Mouse (Mus musculus): ENCODE data around the gene Igfals.

Gene Igfals

DNA sequence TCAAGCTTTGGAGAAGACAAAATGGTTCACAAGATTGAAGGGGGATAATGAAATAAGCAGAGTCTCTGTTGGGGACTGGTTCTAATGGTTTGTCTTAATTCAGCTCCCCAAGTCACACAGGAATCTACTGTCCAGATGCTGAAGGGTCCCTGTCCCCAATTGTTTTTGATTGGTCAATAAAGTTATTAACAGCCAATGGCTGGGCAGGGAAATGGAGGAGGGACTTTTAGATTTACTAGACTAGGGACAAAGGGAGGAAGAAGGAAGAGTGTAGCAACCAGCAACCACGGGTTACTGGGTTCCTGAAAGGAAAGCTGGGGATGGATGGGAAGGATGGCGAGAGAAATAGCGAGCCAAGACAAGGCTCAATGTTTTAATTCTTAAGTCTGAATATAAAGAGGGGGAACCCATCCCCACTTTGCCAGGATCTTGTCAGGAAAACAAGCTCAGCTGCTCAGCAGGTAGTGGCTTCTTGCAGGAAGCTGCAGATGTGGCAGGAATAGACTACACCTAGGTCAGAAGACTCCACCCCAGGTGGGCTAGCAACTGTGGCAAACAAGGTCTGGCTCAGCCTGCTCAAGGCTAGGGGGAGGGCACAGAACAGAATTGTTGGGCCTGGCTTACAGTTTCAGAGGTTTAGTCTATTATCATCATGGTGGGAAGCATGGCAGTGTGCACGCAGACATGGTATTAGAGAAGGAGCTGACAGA lies 8.1 kb downstream of the Igfals start:
- no peak for DNase-seq

- DNase-seq, result no peak
Measured at GRCm38 (mm10) chr17:24874405-24874745, 8.6 kb downstream of the Igfals start.

- DNase-seq, result no peak
Measured at GRCm38 (mm10) chr17:24874989-24875388, 9.2 kb downstream of the Igfals start.

DNA sequence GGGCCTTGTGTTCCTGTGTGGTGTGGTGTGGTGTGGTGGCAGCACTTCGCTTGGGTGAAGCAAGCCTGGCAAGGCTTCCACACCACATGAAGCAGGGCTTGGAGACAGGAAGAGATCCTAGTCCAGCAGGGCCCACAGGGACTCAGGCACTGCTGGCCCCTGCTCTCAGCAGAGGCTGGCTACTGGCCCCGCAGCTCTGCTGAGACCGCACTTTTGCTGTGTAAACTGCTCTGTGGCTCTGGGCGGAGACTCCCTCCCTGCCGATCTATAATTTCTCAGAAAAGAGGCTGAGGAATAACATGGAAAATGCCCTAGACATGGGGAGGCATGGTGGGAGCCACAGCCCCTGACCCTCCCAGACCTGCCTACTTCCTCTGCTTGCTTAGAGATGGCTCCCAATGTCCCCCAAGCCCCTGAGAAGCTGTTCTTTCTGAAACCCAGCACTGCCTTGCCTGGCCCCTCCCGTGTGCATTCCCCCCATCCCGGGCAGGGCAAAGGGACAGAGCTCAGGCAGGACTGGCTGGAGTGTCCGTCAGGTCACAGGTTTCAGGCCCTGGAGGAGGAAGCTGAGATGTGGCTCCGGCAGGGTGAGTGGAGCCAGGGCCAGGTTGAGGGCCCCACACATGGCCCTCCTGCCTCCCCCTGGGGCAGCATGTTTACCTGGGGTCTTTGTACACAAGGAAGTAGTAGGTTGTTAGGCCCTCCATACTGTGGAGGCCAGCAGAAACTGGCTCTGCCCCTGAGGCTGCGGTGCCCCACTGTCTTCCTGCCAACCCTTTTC lies 11.7 kb downstream of the Igfals start:
- DNase-seq, result no peak

- peak; percentile 18 for DNase-seq
Measured at GRCm38 (mm10) chr17:24878117-24878397, 12.3 kb downstream of the Igfals start.

- no peak for DNase-seq
Measured at GRCm38 (mm10) chr17:24878531-24878930, 12.7 kb downstream of the Igfals start.

- no peak for DNase-seq
Measured at GRCm38 (mm10) chr17:24881738-24882440, 16.1 kb downstream of the Igfals start.

DNA sequence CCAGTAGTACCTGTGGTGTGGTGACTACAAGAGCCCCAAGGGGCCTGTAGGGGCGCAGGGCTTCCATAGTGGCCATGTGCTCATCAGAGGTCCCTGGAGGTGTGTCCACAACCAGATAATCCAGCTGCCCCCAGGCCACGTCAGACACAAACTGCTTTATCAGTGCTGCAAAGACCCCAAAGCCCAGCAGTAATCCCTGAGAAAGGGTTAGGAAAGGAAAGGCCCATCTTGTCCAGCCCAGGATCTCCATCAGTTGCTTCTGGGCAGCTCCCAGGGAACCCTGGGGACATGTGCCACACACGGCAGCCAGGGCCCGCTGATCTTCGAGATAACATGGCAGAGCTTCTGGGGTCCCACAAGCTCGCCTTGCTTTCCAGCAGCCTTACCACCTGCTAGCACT lies 18.6 kb downstream of the Igfals start:
- no peak for DNase-seq

DNA sequence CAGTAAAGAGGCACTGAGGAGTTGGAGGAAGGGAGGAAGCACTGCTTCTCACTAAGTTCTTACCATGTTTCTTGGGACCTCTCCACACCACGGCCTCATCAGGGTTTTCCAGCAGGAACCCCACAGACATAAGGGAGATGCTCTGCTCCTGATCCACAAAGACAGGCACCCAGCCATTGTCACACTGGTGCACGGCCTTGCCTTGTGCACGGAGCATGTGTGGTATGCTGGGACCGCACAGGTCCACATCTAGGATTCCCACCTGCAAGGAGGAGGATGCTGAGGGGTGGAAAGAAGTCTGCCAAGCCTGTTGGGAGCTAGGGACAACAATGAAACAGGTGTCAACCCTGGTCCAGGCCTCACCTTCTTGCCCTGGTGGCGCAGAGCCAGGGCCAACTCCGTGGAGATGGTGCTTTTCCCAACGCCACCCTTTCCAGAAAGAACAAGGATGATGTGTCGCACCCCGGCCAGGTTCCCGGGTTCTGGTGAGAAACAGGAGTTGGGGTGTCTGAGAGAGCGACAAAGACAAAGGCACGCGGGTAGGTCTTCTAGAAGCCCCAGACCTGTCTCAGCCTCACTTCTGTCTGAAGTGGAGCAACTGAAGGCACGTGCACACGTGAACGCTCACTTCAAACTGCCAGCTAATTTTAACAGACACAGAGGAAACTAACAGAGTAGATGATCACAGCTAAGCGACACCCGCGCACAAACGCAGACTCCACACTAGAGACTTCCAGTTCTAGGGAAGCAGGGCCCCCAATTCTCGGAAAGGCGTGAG lies 19.7 kb downstream of the Igfals start:
- DNase-seq, result peak; percentile 73

DNA sequence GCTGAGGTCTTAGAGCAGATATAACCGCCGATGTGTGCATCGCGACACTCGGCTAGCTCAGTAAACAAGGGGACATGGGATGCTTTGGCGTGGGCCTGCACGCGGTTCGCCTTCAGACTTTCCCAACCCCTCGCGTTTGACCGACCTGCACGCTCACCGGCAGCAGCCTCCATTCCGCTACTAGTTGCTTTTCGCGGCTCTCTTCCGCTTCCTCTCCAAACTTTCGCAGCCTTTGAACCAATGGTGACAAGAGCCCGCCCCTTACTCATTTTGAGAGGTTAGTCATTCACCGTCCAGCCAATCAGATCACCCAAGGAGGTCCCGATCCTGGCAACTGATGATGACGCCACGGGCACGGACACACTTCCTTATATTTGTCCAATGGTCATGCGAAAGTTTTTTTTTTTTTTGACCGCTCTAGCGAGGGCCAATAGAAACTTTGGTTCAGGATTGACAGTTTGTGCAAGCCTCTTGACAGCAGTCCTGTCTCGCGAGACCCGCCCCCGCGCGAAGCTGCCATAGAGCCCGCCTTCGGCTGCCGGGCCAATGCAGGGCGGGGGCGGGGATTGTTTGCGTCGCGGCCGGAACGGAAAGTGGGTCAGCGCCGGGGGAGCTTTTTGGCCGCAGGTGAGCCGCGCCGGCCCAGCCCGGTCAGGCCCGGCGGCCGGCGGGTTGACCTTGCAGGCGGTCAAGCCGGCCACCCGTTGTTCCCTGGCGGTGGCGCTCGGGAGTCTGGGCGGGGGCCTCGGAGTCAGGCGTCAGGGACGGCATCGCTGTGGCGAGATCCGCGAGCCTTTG lies 20.5 kb downstream of the Igfals start, which contains the start of the genes Nubp2 and Spsb3:
Gene Nubp2, minus strand, starts transcription at position 216 of the 798 bp plus-strand sequence.
Gene Spsb3, plus strand, starts transcription at position 510 of the 798 bp plus-strand sequence.
- peak; percentile 99 for DNase-seq

DNA sequence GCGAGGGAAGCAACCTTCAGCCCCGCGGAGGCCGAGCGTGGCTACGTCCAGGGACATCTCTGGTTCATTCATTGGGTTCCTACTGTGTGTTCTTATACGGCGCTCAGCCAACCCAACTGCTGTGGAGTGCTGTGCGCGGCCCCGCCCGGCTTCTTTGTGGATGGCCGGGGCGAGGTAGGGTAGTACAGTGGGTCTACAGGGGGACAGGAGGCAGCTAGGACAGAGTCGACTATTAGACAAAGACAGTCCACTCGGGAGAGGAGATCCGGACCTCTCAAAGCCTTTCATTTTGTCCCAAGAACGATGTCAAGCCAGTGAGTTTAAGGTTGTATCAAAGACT lies 21.1 kb downstream of the Igfals start:
- DNase-seq, result no peak

DNA sequence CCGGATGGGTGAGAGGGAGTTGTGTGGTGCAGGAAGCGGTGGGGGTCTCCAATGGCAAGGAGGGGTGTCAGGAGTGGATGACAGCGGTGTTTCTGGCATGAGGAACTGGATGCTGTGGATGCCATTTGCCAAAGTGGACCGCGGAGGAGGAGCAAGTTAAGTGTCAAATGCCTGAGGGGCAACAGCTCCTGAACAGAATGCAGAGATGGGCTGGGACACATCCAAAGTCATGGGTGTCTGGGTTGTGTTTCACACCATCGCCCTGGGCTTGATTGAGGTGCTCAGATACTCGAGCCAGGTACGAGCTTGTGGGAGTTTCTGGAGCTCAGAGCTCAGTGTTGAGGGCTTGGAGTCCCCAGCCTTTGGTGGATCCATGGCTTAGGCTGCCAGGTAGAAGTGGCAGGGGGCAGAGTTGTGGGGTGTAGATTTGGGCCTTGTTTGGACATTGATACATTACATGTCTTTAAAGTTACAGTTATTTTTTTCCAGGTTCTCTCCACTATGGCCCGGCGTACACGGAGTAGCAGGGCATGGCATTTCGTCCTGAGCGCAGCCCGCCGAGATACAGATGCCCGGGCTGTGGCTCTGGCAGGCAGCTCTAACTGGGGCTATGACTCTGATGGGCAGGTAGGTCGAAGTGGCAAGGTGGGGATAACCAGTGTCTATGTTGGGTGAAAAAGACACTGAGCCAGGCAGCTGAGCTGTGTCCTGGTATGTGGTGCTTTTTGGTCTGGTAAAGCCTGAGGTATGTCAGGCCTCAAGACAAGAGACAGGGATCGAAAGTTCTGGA lies 21.7 kb downstream of the Igfals start:
- peak; percentile 68 for DNase-seq

DNA sequence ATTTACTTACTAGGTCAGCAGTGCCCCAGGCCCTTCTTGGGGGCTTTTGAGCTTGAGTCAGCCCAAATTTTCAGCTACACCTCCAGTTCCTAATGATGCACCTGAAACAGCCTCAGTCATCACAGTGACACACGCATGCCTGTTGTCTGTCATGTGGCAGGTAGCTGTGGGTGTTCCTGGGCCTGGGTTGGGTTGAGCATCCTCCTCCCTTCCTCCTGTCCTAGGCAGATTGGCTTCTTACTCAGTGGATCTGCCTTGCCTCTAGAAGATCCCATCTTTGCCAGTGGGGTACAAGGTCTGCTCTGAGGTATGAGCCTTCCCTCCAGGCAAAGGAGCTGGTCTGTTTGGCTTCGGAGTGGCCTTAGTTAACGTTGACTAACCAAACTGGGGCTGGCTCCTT lies 23.1 kb downstream of the Igfals start:
- DNase-seq, result peak; percentile 25

DNA sequence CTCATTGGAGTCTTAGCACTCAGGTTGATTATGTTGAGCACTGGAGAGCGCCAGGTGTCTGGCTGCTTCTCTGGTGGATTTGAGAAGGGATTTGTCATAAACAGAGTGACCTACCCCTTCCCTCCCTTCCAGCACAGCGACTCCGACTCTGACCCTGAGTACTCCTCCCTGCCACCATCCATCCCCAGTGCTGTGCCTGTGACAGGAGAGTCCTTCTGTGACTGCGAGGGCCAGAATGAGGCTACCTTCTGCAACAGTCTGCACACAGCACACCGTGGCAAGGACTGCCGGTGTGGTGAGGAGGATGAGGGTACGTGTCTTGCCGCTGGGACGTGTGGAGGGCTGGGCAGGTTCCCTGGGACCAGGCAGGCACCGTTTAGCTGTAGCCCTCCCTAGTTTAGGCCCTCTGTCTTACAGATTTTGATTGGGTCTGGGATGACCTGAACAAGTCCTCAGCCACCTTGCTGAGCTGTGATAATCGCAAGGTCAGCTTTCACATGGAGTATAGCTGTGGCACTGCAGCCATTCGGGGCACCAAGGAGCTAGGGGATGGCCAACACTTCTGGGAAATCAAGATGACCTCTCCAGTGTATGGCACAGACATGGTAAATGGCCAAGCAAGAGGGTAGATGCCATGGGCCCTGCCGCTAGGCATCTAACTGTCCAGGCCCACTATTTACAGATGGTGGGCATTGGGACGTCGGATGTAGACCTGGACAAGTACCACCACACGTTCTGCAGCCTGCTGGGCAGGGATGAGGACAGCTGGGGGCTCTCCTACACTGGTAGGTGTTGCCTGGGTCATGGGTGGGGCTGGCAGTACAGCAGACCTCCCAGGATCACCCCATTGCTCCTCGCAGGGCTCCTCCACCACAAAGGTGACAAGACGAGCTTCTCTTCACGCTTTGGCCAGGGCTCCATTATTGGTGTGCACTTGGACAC lies 24.6 kb downstream of the Igfals start:
- peak; percentile 62 for DNase-seq

DNA sequence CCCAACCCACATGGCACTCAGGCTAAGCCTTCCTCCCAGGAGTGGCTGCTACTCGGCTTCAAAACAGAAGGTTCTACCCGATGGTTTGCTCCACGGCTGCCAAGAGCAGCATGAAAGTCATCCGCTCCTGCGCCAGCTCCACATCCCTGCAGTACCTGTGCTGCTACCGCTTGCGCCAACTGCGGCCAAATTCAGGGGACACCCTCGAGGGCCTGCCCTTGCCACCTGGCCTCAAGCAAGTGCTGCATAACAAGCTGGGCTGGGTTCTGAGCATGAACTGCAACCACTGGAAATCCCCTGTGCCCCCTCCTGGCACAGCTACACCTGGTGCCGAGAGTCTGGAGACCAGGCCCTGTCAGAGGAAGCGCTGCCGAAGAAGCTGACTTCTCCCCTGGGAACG lies 25.5 kb downstream of the Igfals start:
- DNase-seq, result peak; percentile 87

GRCm38 (mm10) chr17:24892785-24893184 lies 27.0 kb downstream of the Igfals start:
- peak; percentile 64 for DNase-seq

- DNase-seq, result peak; percentile 52
Measured at GRCm38 (mm10) chr17:24893276-24893675, 27.5 kb downstream of the Igfals start.

DNA sequence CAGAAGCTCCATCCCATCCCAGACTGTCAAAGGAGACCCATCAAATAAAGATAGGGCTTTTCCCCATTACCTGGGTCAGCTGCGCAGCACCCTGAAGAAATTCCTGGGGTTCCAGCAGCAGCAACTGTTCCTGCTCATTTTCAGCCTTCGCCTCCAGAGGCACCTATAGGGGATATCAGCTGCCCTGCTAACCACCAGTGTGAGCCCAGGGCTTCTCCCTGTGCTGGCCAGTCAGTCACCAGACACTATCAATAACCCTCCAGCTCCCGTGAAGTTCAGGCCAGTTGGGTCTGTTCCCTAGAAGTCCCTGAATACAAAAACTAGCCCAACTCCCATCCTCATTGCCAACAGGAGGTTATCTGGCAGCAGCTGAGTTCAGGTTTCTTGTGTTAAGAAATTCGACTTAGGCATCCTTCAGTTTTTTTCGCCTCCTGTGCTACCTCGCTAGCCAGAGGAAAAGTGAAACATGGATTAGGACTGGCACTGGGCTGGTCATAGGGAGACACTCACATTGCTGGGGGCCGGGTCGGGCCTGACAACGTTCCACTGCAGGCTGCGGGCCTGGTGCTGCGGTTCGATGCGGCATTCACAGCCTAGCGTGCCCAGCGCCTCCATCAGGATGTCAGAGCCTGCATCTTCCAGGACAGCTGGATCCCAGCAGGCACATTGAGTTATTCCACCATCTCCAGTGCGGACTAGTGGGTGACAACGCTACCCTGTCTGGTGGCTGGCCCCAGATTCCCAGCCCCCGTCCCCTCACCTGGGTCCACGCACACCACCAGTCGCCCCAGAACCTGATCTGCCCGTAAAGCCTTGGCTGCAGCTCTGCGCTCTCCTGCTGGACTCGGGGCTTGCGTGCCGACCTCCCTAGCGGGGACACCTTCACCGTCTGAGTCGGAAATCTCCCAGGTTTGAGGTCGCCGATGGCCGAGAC lies 28.5 kb downstream of the Igfals start:
- no peak for DNase-seq

- DNase-seq, result peak; percentile 82
Measured at GRCm38 (mm10) chr17:24894995-24895547, 29.3 kb downstream of the Igfals start, which contains the start of the genes Eme2 and Mrps34. TSS of gene Eme2 (minus strand) at chr17:24895087. TSS of gene Mrps34 (plus strand) at chr17:24895116.

All from cerebellum, adult 11-12 months (tissue).